Mouse (Mus musculus) heart, postnatal 10 days (tissue): Measurements from ENCODE around the gene Lpar2. TPM values are rescaled to one million over a fixed set of nuclear protein-coding genes. Genes with fewer than 3 reads are reported as not detected.
A peak's percentile ranks its signal among the peaks of the same experiment; 100 is the strongest.

ENCODE experiments used
- DNase-seq, 2 experiments: peaks; one replicate each; pipeline ENCODE4 v3.0.0; 2021
- intact Hi-C: fragments of 180-260 bp; cut with DNase I; formaldehyde crosslinking; loops from one replicate; pipeline ENCODE4 v1.15.1; 2025
- total RNA-seq, 2 experiments: library from RNA; stranded (reverse); gene quantifications; 2 replicates each; pipeline ENCODE4 v1.2.3; 2021

The Lpar2 gene
- total RNA-seq, 2 experiments from 2014 or later: 0.55 to 0.57 TPM

DNA sequence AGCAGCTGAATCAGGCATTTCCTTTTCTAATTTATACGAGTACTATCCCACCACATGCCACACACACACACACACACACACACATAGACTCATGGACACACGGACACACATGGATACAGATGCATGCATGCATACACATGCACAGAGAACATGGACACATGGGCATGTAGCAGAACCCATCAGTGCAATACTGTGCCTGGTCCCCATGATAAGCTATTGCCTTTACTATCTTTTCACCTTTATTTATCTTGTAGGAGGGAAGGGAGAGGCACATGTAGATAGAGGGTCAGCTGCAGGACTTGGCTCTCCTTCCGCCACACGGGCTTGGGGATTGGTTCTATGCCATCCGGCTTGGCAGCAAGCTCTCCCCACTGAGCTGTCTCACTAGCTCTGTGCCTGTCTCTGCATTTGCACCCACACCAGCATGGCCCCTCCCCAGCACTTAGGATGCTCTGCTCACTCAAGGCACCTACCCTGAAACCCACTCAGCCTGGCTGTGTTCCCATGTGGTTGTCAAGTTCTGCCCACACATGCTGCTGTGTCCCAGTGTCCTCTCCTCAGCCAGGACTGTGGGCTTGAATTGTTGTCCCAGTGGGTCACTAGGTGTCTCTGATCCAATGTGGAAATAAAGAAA, 41.3 kb downstream of the Lpar2 start:
- intact Hi-C loops: loop anchor here (2.0 kb wide), 1 partner anchor 27 kb away; no protein-coding TSS in a partner anchor
- no peak for DNase-seq

GRCm38 (mm10) chr8:69864180-69864579, 42.0 kb downstream of the Lpar2 start:
- intact Hi-C loops: no loop called here
- no peak for DNase-seq

DNA sequence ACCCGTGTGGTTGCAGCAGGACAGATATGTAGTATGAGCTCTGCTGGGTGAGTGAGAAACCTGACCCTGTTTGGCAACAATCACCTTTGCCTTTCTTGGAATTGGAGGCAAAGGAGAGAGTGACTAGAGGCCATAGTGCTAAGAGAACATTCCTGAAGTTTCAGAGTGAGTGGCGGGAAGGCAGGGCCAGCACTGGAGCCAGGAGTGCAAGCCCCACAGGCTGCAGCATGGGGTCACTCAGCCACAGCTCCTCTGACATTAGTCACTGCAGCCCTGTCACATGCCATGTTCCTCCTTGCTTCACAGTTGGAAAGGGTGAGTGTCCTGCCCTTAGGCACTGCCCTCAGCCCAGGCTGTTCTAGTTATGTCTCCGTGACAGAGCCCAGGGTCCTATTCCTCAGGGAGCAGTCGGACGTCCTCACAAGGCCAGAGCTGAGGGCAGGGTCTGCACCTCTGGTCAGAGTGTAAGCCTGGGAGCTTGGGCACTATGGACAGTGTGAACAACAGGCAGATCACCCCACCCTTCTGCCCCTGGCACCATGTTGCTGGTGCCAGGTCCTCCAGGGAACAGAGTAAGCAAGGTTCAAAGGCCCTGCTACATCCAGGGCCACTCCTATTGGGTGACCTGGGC, 45.6 kb downstream of the Lpar2 start:
- intact Hi-C loops: no loop called here
- DNase-seq: peak in 1 of 2 experiments; percentile 20

- intact Hi-C loops: loop anchor here (5.0 kb wide), 1 partner anchor 243 kb away; the partner anchor contains the start of gene Zfp868
- no peak for DNase-seq
Observed at GRCm38 (mm10) chr8:69870003-69870765, 48.0 kb downstream of the Lpar2 start.

DNA sequence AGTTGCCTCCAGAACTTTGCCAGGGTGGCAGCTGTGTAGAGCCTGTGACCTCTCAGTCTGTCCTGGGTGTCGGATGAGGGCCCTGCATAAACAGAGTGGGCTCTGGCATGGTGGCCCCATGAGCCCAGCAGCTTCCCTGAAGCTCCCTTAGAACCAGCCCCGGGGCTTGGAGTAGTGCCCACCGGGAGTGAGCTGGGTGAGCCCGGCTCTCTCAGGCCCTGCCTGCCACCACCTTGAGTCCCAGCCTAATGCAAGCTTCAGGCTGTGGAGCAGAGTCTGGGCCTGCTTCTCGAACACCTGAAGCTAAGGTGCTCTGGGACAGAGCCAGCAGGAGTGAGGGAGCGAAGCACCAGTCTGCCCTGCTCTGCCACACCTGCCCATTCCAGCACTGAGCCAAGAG, 48.7 kb downstream of the Lpar2 start:
- DNase-seq: no peak
- intact Hi-C loops: loop anchor here (5.0 kb wide), 1 partner anchor 244 kb away; the partner anchor contains the start of gene Zfp868

DNA sequence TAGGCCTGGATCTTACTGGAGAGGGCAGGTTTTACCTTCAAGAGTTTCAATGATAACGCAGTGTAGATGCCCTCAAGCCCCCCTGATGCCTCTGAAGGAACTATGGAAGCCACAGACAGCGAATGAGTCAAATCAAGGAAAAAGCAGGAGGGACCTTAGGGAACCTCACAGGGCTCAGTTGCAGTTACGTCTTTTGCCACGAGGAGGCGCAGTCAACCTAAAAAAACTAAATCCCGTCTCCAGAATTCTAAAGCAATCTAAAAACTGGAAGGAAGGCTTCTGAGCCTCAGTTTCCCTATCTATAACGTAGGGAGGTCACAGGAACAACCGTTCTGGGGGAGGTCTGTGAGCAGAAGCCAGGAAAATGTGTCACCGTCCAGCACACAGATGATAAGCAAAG, 51.9 kb downstream of the Lpar2 start:
- intact Hi-C loops: loop anchor here (1.0 to 5.0 kb wide), 3 partner anchors 39 to 293 kb away; partner anchors contain the start of gene Zfp868
- DNase-seq: peak; percentile 69 to 84

- intact Hi-C loops: loop anchor here (1.0 to 5.0 kb wide), 3 partner anchors 39 to 292 kb away; partner anchors contain the start of gene Zfp868
- no peak for DNase-seq
Observed at GRCm38 (mm10) chr8:69874654-69875053, 52.4 kb downstream of the Lpar2 start.

- DNase-seq: no peak
- intact Hi-C loops: no loop called here
Observed at GRCm38 (mm10) chr8:69876097-69876496, 53.9 kb downstream of the Lpar2 start.

DNA sequence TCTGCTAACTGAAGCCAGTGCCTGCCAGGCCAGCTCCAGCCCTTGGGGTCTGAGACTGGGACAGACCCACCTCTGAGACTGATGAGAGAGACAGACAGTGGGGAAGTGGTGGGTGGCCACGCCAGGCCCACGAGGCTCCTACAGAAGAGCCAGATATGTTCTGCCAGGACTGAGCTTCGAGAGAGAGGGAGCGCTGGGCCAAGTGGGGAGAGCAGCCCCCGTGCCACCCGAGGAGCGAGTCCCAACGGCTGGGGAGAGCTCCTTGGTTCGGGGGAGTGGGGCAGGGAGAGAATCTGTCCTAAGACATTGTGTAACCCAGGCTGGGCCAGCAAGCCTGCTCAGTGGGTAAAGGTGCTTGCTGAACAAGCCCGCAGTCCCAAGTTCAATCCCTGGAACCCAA, 54.7 kb downstream of the Lpar2 start:
- DNase-seq: no peak
- intact Hi-C loops: no loop called here

GRCm38 (mm10) chr8:69877396-69877795, 55.2 kb downstream of the Lpar2 start:
- intact Hi-C loops: no loop called here

GRCm38 (mm10) chr8:69877992-69878391, 55.8 kb downstream of the Lpar2 start:
- intact Hi-C loops: no loop called here
- no peak for DNase-seq

More at GRCm38 (mm10) chr8:69877396-69877795, 55.2 kb downstream of the Lpar2 start:
- no peak for DNase-seq

DNA sequence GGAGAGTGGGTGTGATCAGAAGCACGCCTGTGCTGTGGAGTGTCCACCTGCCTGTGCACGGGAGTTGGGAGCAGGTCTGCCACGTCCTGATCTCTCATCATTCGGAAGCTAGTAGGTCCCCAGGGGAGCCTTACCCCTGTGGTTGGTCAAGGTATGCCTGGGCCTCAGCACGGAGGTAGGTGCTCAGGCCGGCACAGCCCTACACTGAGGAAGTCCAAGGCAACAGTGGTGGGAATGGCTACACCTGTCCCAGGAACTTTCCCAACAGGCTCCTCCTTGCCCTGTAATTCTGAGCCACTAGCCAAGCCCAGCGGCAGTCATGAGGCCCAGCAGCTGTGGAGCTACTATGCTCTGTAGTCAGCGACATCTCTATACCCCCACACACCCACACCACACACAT, 57.4 kb downstream of the Lpar2 start:
- intact Hi-C loops: no loop called here
- DNase-seq: no peak

Other genes starting within 250 kb of the Lpar2 start
- 10 to 100 TPM; 10.2 to 10.7 TPM for gene Zfp868, start 196.9 kb upstream of the Lpar2 start, total RNA-seq
- 1 to 10 TPM; 1.2 to 1.8 TPM for gene Zfp964, start 167.9 kb upstream of the Lpar2 start, total RNA-seq
- 10 to 100 TPM; 14.1 to 15.5 TPM for gene Zfp869, start 111.7 kb upstream of the Lpar2 start, total RNA-seq
- gene Zfp963, start 72.5 kb upstream of the Lpar2 start, total RNA-seq: 1 to 10 TPM; 2.9 to 3.2 TPM
- 1 to 10 TPM; 4.5 to 5.4 TPM for gene Gm20422, start 47.5 kb upstream of the Lpar2 start, total RNA-seq
- gene Atp13a1, start 31.3 kb upstream of the Lpar2 start, total RNA-seq: 10 to 100 TPM; 20.7 TPM
- 10 to 100 TPM; 16.5 to 21.2 TPM for gene Zfp866, start 31.3 kb upstream of the Lpar2 start, total RNA-seq
- gene Gmip, start 13.8 kb upstream of the Lpar2 start, total RNA-seq: 1 to 10 TPM; 6.4 to 8.6 TPM
- 1 to 10 TPM in 1 of 2 experiments, under 1 TPM in 1; 0.65 to 1.2 TPM for gene Pbx4, start 10.1 kb downstream of the Lpar2 start, total RNA-seq
- 1 to 10 TPM; 1.2 to 1.3 TPM for gene Cilp2, start 65.3 kb downstream of the Lpar2 start, total RNA-seq
- under 1 TPM; 0.25 to 0.31 TPM for gene Tssk6, start 79.8 kb downstream of the Lpar2 start, total RNA-seq
- gene Ndufa13, start 80.1 kb downstream of the Lpar2 start, total RNA-seq: 100 to 1,000 TPM; 376 to 397 TPM
- gene Yjefn3, start 80.3 kb downstream of the Lpar2 start, total RNA-seq: 10 to 100 TPM in 1 of 2 experiments, 1 to 10 TPM in 1; 9.1 to 10.1 TPM
- gene Gatad2a, start 174.0 kb downstream of the Lpar2 start, total RNA-seq: 10 to 100 TPM; 62.1 to 63.1 TPM
- 10 to 100 TPM; 43.3 to 44.2 TPM for gene Mau2, start 220.3 kb downstream of the Lpar2 start, total RNA-seq
- 10 to 100 TPM; 23.2 to 23.9 TPM for gene Sugp1, start 220.4 kb downstream of the Lpar2 start, total RNA-seq